Mouse (Mus musculus): ENCODE measurements around the gene Cep152. TPM values are rescaled to one million over a fixed set of nuclear protein-coding genes. Genes with fewer than 3 reads are reported as not detected.

Gene Cep152
- polyA plus RNA-seq, 1 experiment from 2014 or later = 2.1 TPM

DNA sequence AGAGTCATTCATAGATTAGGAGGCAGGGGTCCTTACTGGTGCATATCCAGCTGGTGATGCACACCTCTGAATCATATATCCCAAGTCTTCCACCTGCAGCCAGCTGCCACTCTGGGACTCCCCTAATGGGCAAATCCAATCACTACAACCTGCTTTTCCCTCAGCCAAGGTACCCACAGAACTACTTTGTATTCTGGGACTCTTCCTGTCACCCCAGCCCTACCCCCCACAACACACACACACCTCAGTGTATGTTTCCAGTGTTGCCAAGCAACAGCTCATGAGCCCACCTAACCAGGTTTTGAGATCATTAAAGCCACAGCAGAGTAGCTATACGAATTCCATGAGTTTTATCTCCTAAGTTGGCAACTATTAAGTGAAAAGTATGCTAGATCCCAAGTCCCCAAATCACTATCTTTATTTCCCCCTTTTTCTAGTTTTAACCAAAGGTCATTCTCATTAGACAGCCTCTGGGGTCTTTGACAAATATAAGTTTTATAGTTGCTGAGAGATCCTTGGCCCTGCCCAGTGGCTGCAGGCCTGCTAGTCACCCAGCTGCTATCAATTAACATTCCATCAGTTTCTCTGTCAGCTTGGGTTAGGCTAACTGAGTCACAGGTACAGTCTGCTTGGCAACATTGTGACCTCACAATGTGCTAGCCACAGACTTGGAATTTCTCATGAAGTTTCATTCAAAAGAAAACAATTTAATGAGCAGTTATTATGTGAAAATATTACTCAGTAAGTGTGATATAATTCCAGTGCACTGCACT is 75.9 kb downstream of the Cep152 start:
- no peak overlapping the region for H3K4me3 ChIP-seq (replicated peaks)
- H3K4me1 ChIP-seq = no peaks in the 10 kb centered on the region
- no peak overlapping the region for H3K27ac ChIP-seq (replicated peaks)
- H3K9ac ChIP-seq (replicated peaks) = no peak overlapping the region
- H3K27me3 ChIP-seq (replicated peaks) = no peaks in the 10 kb centered on the region
- no peak overlapping the region for H3K4me2 ChIP-seq
- 80% methylated on average over 1 of the region's 1 CpGs for whole genome bisulfite sequencing
- H3K9me3 ChIP-seq (replicated peaks) = no peaks in the 10 kb centered on the region
- no peaks in the 10 kb centered on the region for H3K36me3 ChIP-seq
- no peak for ATAC-seq (ENCODE audit: low FRiP score)

DNA sequence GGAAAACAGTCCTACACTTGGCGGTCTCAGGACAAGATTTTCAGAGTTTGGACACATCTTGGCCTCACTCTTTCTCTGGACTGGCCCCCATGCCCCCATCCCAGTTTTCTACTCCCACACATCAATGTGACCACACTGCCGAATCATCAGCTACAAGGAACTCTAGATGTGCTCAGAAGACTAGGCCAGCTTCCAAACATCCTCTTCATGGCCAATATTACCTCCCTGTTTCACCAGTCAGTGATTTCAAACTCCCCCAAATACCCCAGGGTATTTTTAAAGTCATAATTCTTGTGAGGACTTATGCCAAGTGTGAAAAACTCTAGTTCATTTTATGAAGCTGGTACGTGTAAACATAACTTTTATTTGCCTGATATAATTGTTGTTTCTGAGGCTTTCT is 79.9 kb downstream of the Cep152 start:
- H3K9me3 ChIP-seq (replicated peaks) = no peaks in the 10 kb centered on the region
- WGBS = 88% methylated on average over 3 of the region's 3 CpGs
- H3K9ac ChIP-seq (replicated peaks) = no peak overlapping the region
- no peak overlapping the region for H3K27ac ChIP-seq (replicated peaks)
- H3K4me3 ChIP-seq (replicated peaks) = no peak overlapping the region
- H3K27me3 ChIP-seq (replicated peaks) = no peaks in the 10 kb centered on the region
- ATAC-seq (ENCODE audit: low FRiP score) = no peak
- H3K4me2 ChIP-seq = no peak overlapping the region
- no peaks in the 10 kb centered on the region for H3K4me1 ChIP-seq
- H3K36me3 ChIP-seq = no peaks in the 10 kb centered on the region

DNA sequence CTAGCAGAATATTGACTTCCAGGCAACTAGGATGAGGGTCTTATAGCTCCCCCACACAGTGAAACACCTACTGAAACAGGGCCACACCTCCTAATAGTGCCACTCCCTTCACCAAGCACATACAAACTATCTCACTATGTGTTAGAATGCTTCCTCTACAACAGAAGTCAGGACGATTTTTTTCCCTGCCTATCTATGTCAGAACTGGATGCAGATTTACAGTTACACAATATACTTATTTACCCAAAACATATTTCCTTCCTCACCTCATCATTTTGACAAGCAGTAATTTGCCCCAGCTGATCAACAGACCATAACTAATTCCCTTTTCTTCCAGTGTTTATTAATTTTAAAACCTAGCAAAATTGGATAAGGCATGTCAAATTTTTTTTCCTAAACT is 81.3 kb downstream of the Cep152 start:
- Histone ChIP-seq H3K9me3 (replicated peaks) (no peaks in the 10 kb centered on the region), H3K27ac (replicated peaks) (no peak overlapping the region), H3K36me3 (no peaks in the 10 kb centered on the region), H3K4me1 (no peaks in the 10 kb centered on the region), H3K9ac (replicated peaks) (no peak overlapping the region), H3K4me2 (no peak overlapping the region), H3K4me3 (replicated peaks) (no peak overlapping the region), H3K27me3 (replicated peaks) (no peaks in the 10 kb centered on the region)
- whole genome bisulfite sequencing = 89% methylated on average over 1 of the region's 1 CpGs
- no peak for ATAC-seq (ENCODE audit: low FRiP score)

DNA sequence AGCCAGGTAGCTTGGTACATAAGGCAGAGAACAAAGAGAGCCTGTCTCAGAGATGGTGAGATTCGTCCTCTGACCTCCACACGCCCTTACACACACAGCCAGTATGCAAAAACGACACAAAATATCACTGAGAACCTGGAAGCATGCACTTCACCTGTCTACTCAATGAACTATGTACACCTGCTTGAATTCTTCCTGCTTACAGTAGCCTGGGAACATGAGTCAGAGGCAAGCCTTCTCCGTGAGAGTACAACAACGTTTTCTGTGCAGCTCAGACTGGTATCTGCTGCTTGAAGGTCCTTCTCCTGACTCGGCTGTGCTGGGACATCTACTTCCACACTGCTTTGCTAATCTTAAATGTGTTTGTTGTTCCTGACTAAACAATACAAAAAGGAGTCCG is 83.5 kb downstream of the Cep152 start:
- Histone ChIP-seq H3K9ac (replicated peaks) (no peak overlapping the region), H3K4me1 (no peaks in the 10 kb centered on the region), H3K4me2 (no peak overlapping the region), H3K36me3 (no peaks in the 10 kb centered on the region), H3K4me3 (replicated peaks) (no peak overlapping the region), H3K9me3 (replicated peaks) (no peaks in the 10 kb centered on the region), H3K27me3 (replicated peaks) (no peaks in the 10 kb centered on the region), H3K27ac (replicated peaks) (no peak overlapping the region)
- ATAC-seq (ENCODE audit: low FRiP score) = no peak
- 81% methylated on average over 7 of the region's 7 CpGs for WGBS

DNA sequence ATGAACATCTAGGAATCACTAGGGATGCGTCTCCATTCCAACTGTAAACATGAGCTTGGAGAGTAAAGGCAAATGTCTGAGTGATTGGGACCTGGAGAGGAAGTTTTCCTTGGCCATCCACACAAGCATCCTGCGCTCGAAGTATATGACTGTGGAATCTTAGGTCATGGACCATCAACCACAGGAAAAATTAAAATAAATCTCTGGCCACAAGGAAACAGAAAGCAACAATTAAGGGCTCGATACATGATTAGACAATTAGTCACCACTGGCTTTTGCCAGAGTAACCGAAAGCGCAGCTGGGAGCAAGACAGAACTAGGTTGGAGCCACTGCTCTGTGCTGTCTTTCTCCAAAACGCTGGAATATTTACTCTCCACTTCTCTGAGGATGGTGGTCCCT is 84.3 kb downstream of the Cep152 start:
- WGBS = 78% methylated on average over 7 of the region's 7 CpGs
- no peak overlapping the region for H3K27ac ChIP-seq (replicated peaks)

DNA sequence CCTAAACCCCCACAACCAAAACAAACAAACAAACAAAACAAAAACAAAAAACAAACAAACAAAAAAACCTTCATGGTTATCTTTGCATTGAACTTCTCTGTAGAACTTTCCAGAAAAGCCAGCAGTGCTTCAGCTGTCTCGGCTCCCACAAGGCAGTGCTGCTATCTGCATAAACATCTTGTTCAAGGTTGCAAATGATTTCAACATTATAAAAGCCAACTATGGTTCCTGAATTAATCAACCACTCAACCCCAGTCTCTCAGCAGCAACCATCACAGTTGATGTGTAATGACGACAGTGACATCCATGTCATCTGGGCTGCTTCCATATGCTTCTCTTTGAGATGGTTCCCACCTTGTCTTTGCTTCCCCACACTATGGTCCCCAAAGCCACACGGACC is 85.3 kb downstream of the Cep152 start:
- H3K9ac ChIP-seq (replicated peaks) = no peak overlapping the region
- no peak overlapping the region for H3K4me2 ChIP-seq
- no peaks in the 10 kb centered on the region for H3K36me3 ChIP-seq
- H3K9me3 ChIP-seq (replicated peaks) = no peaks in the 10 kb centered on the region
- H3K27me3 ChIP-seq (replicated peaks) = no peaks in the 10 kb centered on the region
- no peak for ATAC-seq (ENCODE audit: low FRiP score)
- WGBS = 86% methylated on average over 3 of the region's 3 CpGs
- H3K27ac ChIP-seq (replicated peaks) = no peak overlapping the region
- H3K4me3 ChIP-seq (replicated peaks) = no peak overlapping the region
- H3K4me1 ChIP-seq = no peaks in the 10 kb centered on the region

More for the DNA sequence above, 84.3 kb downstream of the Cep152 start:
- Histone ChIP-seq H3K4me1 (no peaks in the 10 kb centered on the region), H3K27me3 (replicated peaks) (no peaks in the 10 kb centered on the region), H3K9me3 (replicated peaks) (no peaks in the 10 kb centered on the region), H3K9ac (replicated peaks) (no peak overlapping the region), H3K4me2 (no peak overlapping the region), H3K4me3 (replicated peaks) (no peak overlapping the region), H3K36me3 (no peaks in the 10 kb centered on the region)
- no peak for ATAC-seq (ENCODE audit: low FRiP score)

DNA sequence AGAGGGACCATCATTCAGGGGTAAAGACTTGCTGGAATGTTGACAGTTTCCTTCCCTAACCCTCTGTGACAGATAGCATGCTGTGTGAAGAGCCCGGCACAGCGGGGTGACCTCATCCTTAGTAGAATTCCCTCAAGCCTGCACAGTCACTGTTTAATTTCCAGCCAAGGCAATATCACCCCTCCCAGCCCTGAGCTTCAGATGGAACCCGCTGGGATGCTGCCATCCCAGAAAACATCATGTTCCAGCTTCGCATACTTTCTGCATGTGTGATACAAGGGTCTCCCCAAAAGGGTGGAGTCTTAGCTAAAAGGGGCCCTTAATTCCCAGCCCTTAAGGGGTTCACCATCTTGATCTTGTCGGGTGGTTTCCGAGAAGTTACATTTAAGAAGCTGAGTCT is 94.2 kb downstream of the Cep152 start:
- no peaks in the 10 kb centered on the region for H3K36me3 ChIP-seq
- no peaks in the 10 kb centered on the region for H3K27me3 ChIP-seq (replicated peaks)
- H3K9me3 ChIP-seq (replicated peaks) = no peaks in the 10 kb centered on the region
- 81% methylated on average over 6 of the region's 6 CpGs for WGBS
- no peak overlapping the region for H3K9ac ChIP-seq (replicated peaks)
- no peaks in the 10 kb centered on the region for H3K4me1 ChIP-seq
- H3K27ac ChIP-seq (replicated peaks) = no peak overlapping the region
- no peak overlapping the region for H3K4me3 ChIP-seq (replicated peaks)
- H3K4me2 ChIP-seq = no peak overlapping the region
- no peak for ATAC-seq (ENCODE audit: low FRiP score)

DNA sequence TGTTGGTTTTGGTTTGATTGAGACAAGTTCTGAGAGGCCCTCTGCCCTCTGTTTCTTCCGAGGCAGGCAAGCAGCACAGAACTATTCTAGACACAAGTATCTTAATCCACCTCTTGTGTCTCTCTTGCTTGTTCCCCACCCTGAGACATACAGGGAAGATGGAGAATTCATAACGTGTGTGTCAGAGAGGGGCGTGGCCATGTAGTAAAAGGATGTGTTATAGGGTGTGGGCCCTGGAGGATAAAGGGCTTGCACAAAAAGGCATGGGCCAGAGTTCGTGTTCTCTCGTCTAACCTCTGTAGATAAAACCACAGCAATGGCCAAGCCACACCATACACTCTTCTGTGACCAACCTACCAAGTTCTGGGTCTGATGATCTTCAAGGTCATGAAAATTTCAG is 98.3 kb downstream of the Cep152 start:
- no peak overlapping the region for H3K4me2 ChIP-seq
- no peak overlapping the region for H3K4me3 ChIP-seq (replicated peaks)
- H3K27me3 ChIP-seq (replicated peaks) = no peaks in the 10 kb centered on the region
- no peaks in the 10 kb centered on the region for H3K4me1 ChIP-seq
- WGBS = 83% methylated on average over 5 of the region's 5 CpGs
- no peaks in the 10 kb centered on the region for H3K9me3 ChIP-seq (replicated peaks)
- H3K36me3 ChIP-seq = no peaks in the 10 kb centered on the region
- no peak overlapping the region for H3K27ac ChIP-seq (replicated peaks)
- H3K9ac ChIP-seq (replicated peaks) = no peak overlapping the region
- ATAC-seq (ENCODE audit: low FRiP score) = no peak

DNA sequence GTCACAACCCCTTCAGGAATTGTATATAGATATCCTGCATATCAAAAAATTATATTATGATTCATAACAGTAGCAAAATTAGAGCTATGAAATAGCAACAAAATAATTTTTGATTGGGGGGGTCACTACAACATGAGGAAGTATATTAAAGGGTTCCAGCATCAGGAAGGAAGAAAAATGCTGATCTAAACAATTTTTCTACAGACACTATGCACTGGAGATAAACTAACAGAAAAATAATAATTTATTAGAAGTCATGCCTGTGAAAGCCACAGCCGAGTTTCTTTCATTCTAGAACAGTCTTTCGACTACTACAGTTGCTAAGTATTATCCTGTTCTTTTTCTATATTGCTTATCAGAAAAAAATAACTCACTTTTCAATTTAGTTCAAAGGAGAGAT is 99.4 kb downstream of the Cep152 start:
- Histone ChIP-seq H3K36me3 (no peaks in the 10 kb centered on the region), H3K4me3 (replicated peaks) (no peak overlapping the region), H3K4me1 (no peaks in the 10 kb centered on the region), H3K27me3 (replicated peaks) (no peaks in the 10 kb centered on the region), H3K9me3 (replicated peaks) (no peaks in the 10 kb centered on the region), H3K27ac (replicated peaks) (no peak overlapping the region), H3K4me2 (no peak overlapping the region), H3K9ac (replicated peaks) (no peak overlapping the region)
- no peak for ATAC-seq (ENCODE audit: low FRiP score)
- WGBS = 90% methylated on average over 2 of the region's 2 CpGs

DNA sequence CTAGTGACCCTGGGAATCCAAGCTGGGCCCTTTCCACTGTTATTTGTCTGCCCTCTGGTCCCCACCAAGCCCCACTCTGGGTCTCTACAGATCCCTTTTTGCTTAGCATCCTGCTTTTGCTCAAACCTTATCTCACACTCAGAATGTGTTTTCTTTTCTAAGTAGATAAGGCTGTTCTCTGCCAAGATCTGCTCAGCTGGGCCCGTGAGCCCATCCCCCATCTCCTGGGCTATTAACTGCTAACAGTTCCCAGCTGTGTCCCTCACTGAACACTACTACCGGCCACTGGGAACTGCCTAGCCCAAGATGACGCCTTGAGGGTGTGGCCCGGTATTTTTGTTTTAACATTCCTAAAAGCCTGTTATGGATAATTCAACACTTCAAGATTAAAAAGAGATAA is 108.3 kb downstream of the Cep152 start:
- H3K9me3 ChIP-seq (replicated peaks) = no peaks in the 10 kb centered on the region
- 0 out of 2 replicates have a peak, but pooled peaks cover 4% of the 10 kb centered on the region for H3K4me1 ChIP-seq
- H3K9ac ChIP-seq (replicated peaks) = no peak overlapping the region
- H3K27ac ChIP-seq (replicated peaks) = no peak overlapping the region
- no peaks in the 10 kb centered on the region for H3K27me3 ChIP-seq (replicated peaks)
- WGBS = 19% methylated on average over 4 of the region's 4 CpGs
- no peak for ATAC-seq (ENCODE audit: low FRiP score)
- H3K4me3 ChIP-seq (replicated peaks) = no peak overlapping the region
- no peaks in the 10 kb centered on the region for H3K36me3 ChIP-seq
- no peak overlapping the region for H3K4me2 ChIP-seq

DNA sequence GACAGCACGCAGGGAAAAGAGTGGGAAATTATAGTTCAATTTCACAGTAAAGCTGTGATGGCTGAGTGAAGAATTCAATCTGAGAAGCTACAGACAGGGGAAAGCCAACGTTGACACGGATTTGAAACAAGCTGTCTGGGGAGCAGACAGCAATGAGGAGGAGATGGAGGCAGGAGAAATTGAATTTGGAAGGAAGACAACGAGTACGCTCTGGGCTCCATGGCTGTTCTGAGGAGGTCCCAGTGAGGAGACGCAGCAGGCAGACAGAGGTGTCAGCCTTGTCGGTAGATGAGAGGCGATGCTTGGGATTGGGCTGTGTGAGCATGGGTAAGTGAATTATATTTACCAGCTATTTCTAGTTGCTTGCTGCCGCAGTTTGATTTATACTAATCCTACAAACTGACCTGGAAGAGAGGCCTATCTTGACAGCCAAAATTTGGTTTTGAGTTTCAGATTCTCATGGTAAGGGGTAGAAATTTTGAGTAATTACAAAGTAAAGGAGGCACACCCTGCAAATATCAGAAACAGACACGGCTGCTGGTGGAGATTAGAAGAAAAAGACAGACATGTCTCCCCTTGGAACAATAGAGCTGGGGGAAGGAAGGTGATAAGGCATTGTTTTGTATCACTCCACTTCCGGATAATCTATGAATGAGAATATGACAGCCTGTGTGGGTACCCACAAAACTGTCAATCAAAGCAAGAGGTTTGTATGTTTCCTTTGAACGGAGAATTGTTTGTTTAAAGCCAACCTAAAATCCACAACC is 109.4 kb downstream of the Cep152 start:
- H3K9ac ChIP-seq (replicated peaks) = no peak overlapping the region
- no peaks in the 10 kb centered on the region for H3K9me3 ChIP-seq (replicated peaks)
- H3K4me3 ChIP-seq (replicated peaks) = no peak overlapping the region
- H3K36me3 ChIP-seq = no peaks in the 10 kb centered on the region
- H3K27me3 ChIP-seq (replicated peaks) = no peaks in the 10 kb centered on the region
- 0 out of 2 replicates have a peak, but pooled peaks cover 4% of the 10 kb centered on the region for H3K4me1 ChIP-seq
- H3K4me2 ChIP-seq = no peak overlapping the region
- 76% methylated on average over 12 of the region's 12 CpGs for WGBS
- no peak for ATAC-seq (ENCODE audit: low FRiP score)
- no peak overlapping the region for H3K27ac ChIP-seq (replicated peaks)

DNA sequence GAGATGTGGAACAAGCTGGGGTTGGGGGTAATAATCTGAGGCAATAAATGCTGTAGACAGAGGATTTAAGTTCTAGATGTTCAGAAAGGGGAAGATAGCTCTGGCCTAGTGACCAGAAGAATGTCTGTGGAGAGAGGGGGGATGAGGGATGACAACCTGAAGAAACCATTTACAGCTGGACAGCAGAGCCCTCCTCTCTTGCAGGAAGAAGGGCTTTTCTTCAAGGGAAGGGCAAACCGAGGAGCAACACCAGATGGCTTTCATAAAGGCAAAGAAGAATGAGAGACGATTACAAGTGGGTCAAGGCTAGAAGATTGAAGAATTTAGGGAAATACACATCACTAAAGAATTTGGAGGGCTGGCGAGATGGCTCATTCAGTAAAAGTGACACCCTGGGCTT is 110.5 kb downstream of the Cep152 start:
- no peaks in the 10 kb centered on the region for H3K36me3 ChIP-seq
- 80% methylated on average over 3 of the region's 3 CpGs for WGBS
- no peak overlapping the region for H3K4me3 ChIP-seq (replicated peaks)
- no peaks in the 10 kb centered on the region for H3K9me3 ChIP-seq (replicated peaks)
- H3K4me2 ChIP-seq = no peak overlapping the region
- H3K27me3 ChIP-seq (replicated peaks) = no peaks in the 10 kb centered on the region
- no peak overlapping the region for H3K27ac ChIP-seq (replicated peaks)
- no peak for ATAC-seq (ENCODE audit: low FRiP score)
- 0 out of 2 replicates have a peak, but pooled peaks cover 4% of the 10 kb centered on the region for H3K4me1 ChIP-seq
- H3K9ac ChIP-seq (replicated peaks) = no peak overlapping the region

Data from neural tube, embryonic 15.5 days (tissue).